Mouse (Mus musculus) megakaryocyte, embryonic 14.5 days (primary cell): ENCODE results near the gene Srsf7. TPM values are rescaled to one million over a fixed set of nuclear protein-coding genes. Genes with fewer than 3 reads are reported as not detected.
"Not testable (repeated sequence)": the region's sequence is repeated elsewhere in the genome, so short reads cannot be mapped to it uniquely, and the experiment has no call there.

ENCODE experiments used
- H3K27me3 ChIP-seq: replicated peaks from 2 replicates; pipeline ENCODE3; 2012; ENCODE audit warnings: inconsistent platforms
- H3K36me3 ChIP-seq: replicated peaks from 2 replicates; pipeline ENCODE3; 2012; ENCODE audit warnings: low read length, inconsistent platforms, mixed read lengths
- H3K4me1 ChIP-seq: 2 replicates; pipeline ENCODE4 v1.6.1; 2012; ENCODE audit warnings: inconsistent platforms
- H3K4me3 ChIP-seq: replicated peaks from 2 replicates; pipeline ENCODE3; 2012; ENCODE audit warnings: moderate library complexity, mild to moderate bottlenecking, inconsistent platforms
- H3K9me3 ChIP-seq: 2 replicates; pipeline ENCODE4 v1.6.1; 2012; ENCODE audit warnings: inconsistent platforms
- FLI1 ChIP-seq: IDR thresholded peaks from 2 replicates; pipeline ENCODE4 v1.6.1; 2012; ENCODE audit warnings: low read length, inconsistent platforms, mixed read lengths
- GATA1 ChIP-seq: IDR thresholded peaks from 3 replicates; pipeline ENCODE4 v1.6.1; 2012; ENCODE audit warnings: mixed read lengths, low read length, inconsistent platforms, borderline replicate concordance
- polyA plus RNA-seq: library from polyadenylated mRNA; stranded (reverse); fragments of >175 nt; gene quantifications from 2 replicates; pipeline ENCODE4 v1.2.3, GENCODE M21; 2012; ENCODE audit warnings: low replicate concordance; ENCODE audit not compliant: insufficient read depth

Srsf7 gene
- polyA plus RNA-seq, 1 experiment, result 57.6 TPM

GRCm38 (mm10) chr17:80199160-80199778 lies 7.8 kb downstream of the Srsf7 start:
- H3K9me3 ChIP-seq, result no peaks in the 10 kb centered on the region
- no peaks in the 10 kb centered on the region; the same call in 1 of the 2 replicates for H3K4me1 ChIP-seq
- H3K36me3 ChIP-seq, result peaks cover 89% of the 10 kb centered on the region
- no peak for TF ChIP-seq FLI1
- TF ChIP-seq GATA1, result no peak
- no peaks in the 10 kb centered on the region for H3K27me3 ChIP-seq
- H3K4me3 ChIP-seq, result no peak overlapping the region

- TF ChIP-seq FLI1, result no peak
- TF ChIP-seq GATA1, result no peak
- peaks cover 38% of the 10 kb centered on the region for H3K36me3 ChIP-seq
- H3K4me3 ChIP-seq, result no peak overlapping the region
- no peaks in the 10 kb centered on the region for H3K4me1 ChIP-seq
- H3K27me3 ChIP-seq, result peaks cover 3% of the 10 kb centered on the region
- 0 out of 2 replicates have a peak, but pooled peaks cover 3% of the 10 kb centered on the region for H3K9me3 ChIP-seq
Measured at GRCm38 (mm10) chr17:80193075-80193474, 14.0 kb downstream of the Srsf7 start.

- no peak overlapping the region for H3K4me3 ChIP-seq
- H3K9me3 ChIP-seq, result peaks cover 10% of the 10 kb centered on the region
- H3K36me3 ChIP-seq, result no peaks in the 10 kb centered on the region
- peaks cover 7% of the 10 kb centered on the region for H3K27me3 ChIP-seq
- no peak for TF ChIP-seq FLI1
- no peak for TF ChIP-seq GATA1
- H3K4me1 ChIP-seq, result no peaks in the 10 kb centered on the region
Measured at GRCm38 (mm10) chr17:80183615-80184014, 23.5 kb downstream of the Srsf7 start.

- H3K27me3 ChIP-seq, result peaks cover 5% of the 10 kb centered on the region
- H3K4me3 ChIP-seq, result no peak overlapping the region
- no peaks in the 10 kb centered on the region for H3K9me3 ChIP-seq
- peaks cover under 1% of the 10 kb centered on the region for H3K4me1 ChIP-seq
- H3K36me3 ChIP-seq, result no peaks in the 10 kb centered on the region
- TF ChIP-seq FLI1 (no peak), GATA1 (no peak)
Measured at GRCm38 (mm10) chr17:80180468-80180867, 26.6 kb downstream of the Srsf7 start.

- Histone ChIP-seq H3K27me3 (peaks cover 5% of the 10 kb centered on the region), H3K9me3 (no peaks in the 10 kb centered on the region), H3K4me1 (peaks cover 5% of the 10 kb centered on the region), H3K4me3 (no peak overlapping the region), H3K36me3 (no peaks in the 10 kb centered on the region)
- TF ChIP-seq GATA1 (no peak), FLI1 (no peak)
Measured at GRCm38 (mm10) chr17:80179959-80180358, 27.1 kb downstream of the Srsf7 start.

GRCm38 (mm10) chr17:80178846-80179245 lies 28.3 kb downstream of the Srsf7 start:
- H3K27me3 ChIP-seq, H3K9me3 ChIP-seq, H3K4me3 ChIP-seq, H3K36me3 ChIP-seq: not testable (repeated sequence)
- H3K4me1 ChIP-seq, result peaks cover 15% of the 10 kb centered on the region

GRCm38 (mm10) chr17:80175966-80176365 lies 31.1 kb downstream of the Srsf7 start:
- Histone ChIP-seq H3K27me3 (peaks cover 6% of the 10 kb centered on the region), H3K4me3 (no peak overlapping the region), H3K36me3 (no peaks in the 10 kb centered on the region), H3K4me1 (peaks cover 19% of the 10 kb centered on the region), H3K9me3 (no peaks in the 10 kb centered on the region)
- TF ChIP-seq GATA1 (no peak), FLI1 (no peak)

GRCm38 (mm10) chr17:80175386-80175739 lies 31.7 kb downstream of the Srsf7 start:
- H3K27me3 ChIP-seq, result peaks cover 10% of the 10 kb centered on the region
- H3K4me1 ChIP-seq, result peaks cover 19% of the 10 kb centered on the region
- no peaks in the 10 kb centered on the region for H3K9me3 ChIP-seq
- TF ChIP-seq FLI1 (no peak), GATA1 (no peak)
- H3K4me3 ChIP-seq, result no peak overlapping the region
- H3K36me3 ChIP-seq, result no peaks in the 10 kb centered on the region

GRCm38 (mm10) chr17:80174699-80175385 lies 32.3 kb downstream of the Srsf7 start:
- Histone ChIP-seq H3K4me3 (peak overlapping the region; percentile 60), H3K4me1 (peaks cover 19% of the 10 kb centered on the region), H3K27me3 (peaks cover 10% of the 10 kb centered on the region), H3K36me3 (no peaks in the 10 kb centered on the region), H3K9me3 (no peaks in the 10 kb centered on the region)
- TF ChIP-seq FLI1 (no peak), GATA1 (no peak)

- Histone ChIP-seq H3K4me3 (no peak overlapping the region), H3K4me1 (peaks cover 19% of the 10 kb centered on the region), H3K36me3 (no peaks in the 10 kb centered on the region), H3K27me3 (peaks cover 10% of the 10 kb centered on the region), H3K9me3 (no peaks in the 10 kb centered on the region)
- TF ChIP-seq GATA1, result no peak
Measured at GRCm38 (mm10) chr17:80174146-80174545, 33.0 kb downstream of the Srsf7 start.

GRCm38 (mm10) chr17:80173708-80174107 lies 33.4 kb downstream of the Srsf7 start:
- Histone ChIP-seq H3K36me3 (no peaks in the 10 kb centered on the region), H3K9me3 (no peaks in the 10 kb centered on the region), H3K4me1 (peaks cover 19% of the 10 kb centered on the region), H3K4me3 (no peak overlapping the region), H3K27me3 (peaks cover 13% of the 10 kb centered on the region)
- TF ChIP-seq GATA1, result no peak
- TF ChIP-seq FLI1, result no peak
